Mouse (Mus musculus) bone marrow macrophage, adult 2 months (primary cell): ENCODE measurements around the gene Stard7.

ENCODE experiments used
- CTCF ChIP-seq: IDR thresholded peaks from 2 replicates; pipeline ENCODE4 v1.5.1; 2012; ENCODE audit warnings: low read depth, mild to moderate bottlenecking, low read length, moderate library complexity
- POLR2A ChIP-seq: IDR thresholded peaks from 2 replicates; pipeline ENCODE4 v1.6.1; 2012; ENCODE audit warnings: mild to moderate bottlenecking, low read depth, low read length, borderline replicate concordance

DNA sequence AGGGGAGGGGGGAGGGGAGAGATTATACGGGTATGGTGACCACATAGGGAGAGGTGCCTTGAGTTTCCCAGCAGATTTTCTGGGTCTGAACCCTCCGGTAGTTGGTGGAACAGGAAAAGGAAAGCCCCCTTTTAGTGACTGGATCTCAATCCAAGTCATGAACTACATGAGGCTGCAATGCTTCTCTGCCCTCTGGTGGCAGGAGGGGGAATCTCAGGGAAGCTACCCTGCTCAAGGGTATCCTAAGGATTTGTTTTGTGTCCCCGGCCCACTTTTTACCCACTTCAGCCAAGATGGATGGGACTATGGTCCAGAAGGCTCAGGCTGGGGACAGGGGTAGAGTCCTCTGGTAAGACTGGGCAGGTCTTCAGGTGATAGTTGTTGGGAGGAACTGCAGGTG lies 71.1 kb downstream of the Stard7 start:
- TF ChIP-seq POLR2A (no peak), CTCF (peak; percentile 95)
